Mouse (Mus musculus): ENCODE results near the gene Tyrobp.

GRCm38 (mm10) chr7:30419561-30420499 lies 6.3 kb downstream of the Tyrobp start, which contains the start of gene Hcst:
- no peak for TF ChIP-seq POLR2A (IDR thresholded peaks at IDR 0.05; ENCODE audit: borderline replicate concordance, extremely low read depth, low read depth, low read length)
- TF ChIP-seq CTCF (IDR thresholded peaks at IDR 0.05; ENCODE audit: insufficient read depth, low read length) = no peak

All from lung, adult 2 months (tissue).